Mouse (Mus musculus): ENCODE measurements at regions not wholly inside any gene's neighbourhood (a gene's known extent, or its start where the extent isn't known, plus 50 kb on each side); places are given as distances from the start of the nearest gene placed in this dataset.

GRCm38 (mm10) chr10:110647603-110648002, 97.6 kb upstream of the E2f7 start:
- Histone ChIP-seq H3K4me3 (replicated peaks in 1 of 3; ENCODE audit: low read depth in 2 of 3, low read length in 2 of 3, poor library complexity in 1 of 3) (no peak overlapping the region), H3K27me3 (replicated peaks) (no peaks in the 10 kb centered on the region), H3K4me2 (ENCODE audit: insufficient read depth, low read depth, poor library complexity, severe bottlenecking) (no peak overlapping the region), H3K79me2 (replicated peaks; ENCODE audit: control insufficient read depth, extremely low read depth, insufficient read depth, poor library complexity, severe bottlenecking) (no peaks in the 10 kb centered on the region), H3K9ac (ENCODE audit: insufficient read depth, low read depth) (no peak overlapping the region), H3K4me1 (ENCODE audit: control insufficient read depth in 1 of 2, insufficient read depth in 2 of 2) (no peaks in the 10 kb centered on the region), H3K36me3 (replicated peaks in 1 of 2; ENCODE audit: control insufficient read depth in 1 of 2, insufficient read depth in 1 of 2, low read length in 1 of 2) (no peaks in the 10 kb centered on the region), H3K27ac (ENCODE audit: insufficient read depth, low read depth) (no peak overlapping the region), H3K9me3 (replicated peaks; ENCODE audit: low read length) (no peaks in the 10 kb centered on the region)
- TF ChIP-seq JUND (conservative IDR thresholded peaks at IDR 0.05; ENCODE audit: low read depth, low read length), result no peak
- TF ChIP-seq NRF1 (IDR thresholded peaks at IDR 0.05; ENCODE audit: low read depth, low read length), result no peak
- TF ChIP-seq CHD2 (IDR thresholded peaks at IDR 0.05; ENCODE audit: low read length), result no peak
- no peak for TF ChIP-seq RCOR1 (conservative IDR thresholded peaks at IDR 0.05; ENCODE audit: low read depth, low read length)
- TF ChIP-seq KAT2A (IDR thresholded peaks at IDR 0.05; ENCODE audit: insufficient replicate concordance, low read length), result no peak
- no peak for TF ChIP-seq ZNF384 (IDR thresholded peaks at IDR 0.05; ENCODE audit: low read depth, low read length)
- TF ChIP-seq IRF4 (IDR thresholded peaks at IDR 0.05; ENCODE audit: low read depth, low read length), result no peak
- no peak for TF ChIP-seq JUN (IDR thresholded peaks at IDR 0.05; ENCODE audit: insufficient read depth, low read depth, low read length)
- TF ChIP-seq ELF1 (IDR thresholded peaks at IDR 0.05; ENCODE audit: low read depth, low read length), result no peak
- TF ChIP-seq MAZ (IDR thresholded peaks at IDR 0.05; ENCODE audit: low read depth, low read length), result no peak
- no peak for TF ChIP-seq RAD21 (IDR thresholded peaks at IDR 0.05; ENCODE audit: low read depth, low read length)
- TF ChIP-seq ZKSCAN1 (IDR thresholded peaks at IDR 0.05; ENCODE audit: borderline replicate concordance, low read depth, low read length), result no peak
- dilution Hi-C loops (cut with MboI; ENCODE audit: extremely low pct_ligation_motif_present, extremely low pct_unique_long_range_greater_than_20kb, low sequenced_read_pairs), result no loop called here
- no peak for DNase-seq (ENCODE audit: extremely low read depth)
- in situ Hi-C loops (cut with MboI; ENCODE audit: low pct_ligation_motif_present, low pct_unique_long_range_greater_than_20kb, low sequenced_read_pairs), result no loop called here

GRCm38 (mm10) chr10:110650107-110650506, 95.1 kb upstream of the E2f7 start:
- no peaks in the 10 kb centered on the region for H3K9me3 ChIP-seq (replicated peaks; ENCODE audit: low read length)
- no peaks in the 10 kb centered on the region for H3K79me2 ChIP-seq (replicated peaks; ENCODE audit: control insufficient read depth, extremely low read depth, insufficient read depth, poor library complexity, severe bottlenecking)
- DNase-seq (ENCODE audit: extremely low read depth), result no peak
- H3K9ac ChIP-seq (ENCODE audit: insufficient read depth, low read depth), result no peak overlapping the region
- no peaks in the 10 kb centered on the region for H3K4me1 ChIP-seq (ENCODE audit: control insufficient read depth in 1 of 2, insufficient read depth in 2 of 2)
- H3K4me2 ChIP-seq (ENCODE audit: insufficient read depth, low read depth, poor library complexity, severe bottlenecking), result no peak overlapping the region
- no peak overlapping the region for H3K4me3 ChIP-seq (replicated peaks in 1 of 3; ENCODE audit: low read depth in 2 of 3, low read length in 2 of 3, poor library complexity in 1 of 3)
- H3K27ac ChIP-seq (ENCODE audit: insufficient read depth, low read depth), result no peak overlapping the region
- no peak for TF ChIP-seq PAX5 (IDR thresholded peaks at IDR 0.05; ENCODE audit: low read length)
- no peak for TF ChIP-seq EP300 (IDR thresholded peaks at IDR 0.05; ENCODE audit: low read length)
- no peaks in the 10 kb centered on the region for H3K27me3 ChIP-seq (replicated peaks)
- in situ Hi-C loops (cut with MboI; ENCODE audit: low pct_ligation_motif_present, low pct_unique_long_range_greater_than_20kb, low sequenced_read_pairs), result no loop called here
- dilution Hi-C loops (cut with MboI; ENCODE audit: extremely low pct_ligation_motif_present, extremely low pct_unique_long_range_greater_than_20kb, low sequenced_read_pairs), result no loop called here
- H3K36me3 ChIP-seq (replicated peaks in 1 of 2; ENCODE audit: control insufficient read depth in 1 of 2, insufficient read depth in 1 of 2, low read length in 1 of 2), result no peaks in the 10 kb centered on the region

- dilution Hi-C loops (cut with MboI; ENCODE audit: extremely low pct_ligation_motif_present, extremely low pct_unique_long_range_greater_than_20kb, low sequenced_read_pairs), result no loop called here
Observed at GRCm38 (mm10) chr10:110650851-110651250, 94.4 kb upstream of the E2f7 start.

More at GRCm38 (mm10) chr10:110650851-110651250, 94.4 kb upstream of the E2f7 start:
- H3K27ac ChIP-seq (ENCODE audit: insufficient read depth, low read depth), result no peak overlapping the region
- TF ChIP-seq MAX (IDR thresholded peaks at IDR 0.05; ENCODE audit: low read length) (no peak), ELF1 (IDR thresholded peaks at IDR 0.05; ENCODE audit: low read depth, low read length) (no peak), RAD21 (IDR thresholded peaks at IDR 0.05; ENCODE audit: low read depth, low read length) (peak; percentile 9)
- no peaks in the 10 kb centered on the region for H3K9me3 ChIP-seq (replicated peaks; ENCODE audit: low read length)
- H3K4me1 ChIP-seq (ENCODE audit: control insufficient read depth in 1 of 2, insufficient read depth in 2 of 2), result no peaks in the 10 kb centered on the region
- no peak for DNase-seq (ENCODE audit: extremely low read depth)
- H3K27me3 ChIP-seq (replicated peaks), result no peaks in the 10 kb centered on the region
- H3K4me3 ChIP-seq (replicated peaks in 1 of 3; ENCODE audit: low read depth in 2 of 3, low read length in 2 of 3, poor library complexity in 1 of 3), result no peak overlapping the region
- H3K36me3 ChIP-seq (replicated peaks in 1 of 2; ENCODE audit: control insufficient read depth in 1 of 2, insufficient read depth in 1 of 2, low read length in 1 of 2), result no peaks in the 10 kb centered on the region
- in situ Hi-C loops (cut with MboI; ENCODE audit: low pct_ligation_motif_present, low pct_unique_long_range_greater_than_20kb, low sequenced_read_pairs), result no loop called here
- no peak overlapping the region for H3K4me2 ChIP-seq (ENCODE audit: insufficient read depth, low read depth, poor library complexity, severe bottlenecking)
- H3K79me2 ChIP-seq (replicated peaks; ENCODE audit: control insufficient read depth, extremely low read depth, insufficient read depth, poor library complexity, severe bottlenecking), result no peaks in the 10 kb centered on the region
- no peak overlapping the region for H3K9ac ChIP-seq (ENCODE audit: insufficient read depth, low read depth)

Data from CH12.LX (cell line).